Mouse (Mus musculus) stomach, postnatal 0 days (tissue): ENCODE measurements around the gene Net1. TPM values are rescaled to one million over a fixed set of nuclear protein-coding genes. Genes with fewer than 3 reads are reported as not detected.

Experiments
- ATAC-seq: fragments of 200-750 bp; cut with Nextera tagmentation; 2 replicates; pipeline ENCODE4 v1.8.0; 2017; ENCODE audit not compliant: low FRiP score, low TSS enrichment
- DNase-seq: peaks from one replicate; pipeline ENCODE4 v3.0.0-alpha.2; 2016; ENCODE audit warnings: low spot score
- H3K27ac ChIP-seq: fragments of 300-500 bp; sonication (generic); replicated peaks from 2 replicates; pipeline ENCODE4 v1.5.1; 2014; ENCODE audit warnings: mild to moderate bottlenecking, control low read depth
- H3K27me3 ChIP-seq: fragments of 300-500 bp; sonication (generic); 2 replicates; pipeline ENCODE4 v1.6.1; 2014; ENCODE audit warnings: low read length; ENCODE audit not compliant: control insufficient read depth, insufficient read depth
- H3K36me3 ChIP-seq: fragments of 300-500 bp; sonication (generic); 2 replicates; pipeline ENCODE4 v1.6.1; 2014; ENCODE audit warnings: low read length, mixed read lengths; ENCODE audit not compliant: control insufficient read depth, insufficient read depth
- H3K4me1 ChIP-seq: fragments of 300-500 bp; sonication (generic); replicated peaks from 2 replicates; pipeline ENCODE4 v1.6.1; 2014; ENCODE audit warnings: antibody characterized with exemption; ENCODE audit not compliant: control insufficient read depth, insufficient read depth
- H3K4me2 ChIP-seq: fragments of 300-500 bp; sonication (generic); replicated peaks from 2 replicates; pipeline ENCODE4 v1.6.1; 2014; ENCODE audit warnings: low read depth, mild to moderate bottlenecking, control low read depth, moderate library complexity
- H3K4me3 ChIP-seq: fragments of 300-500 bp; sonication (generic); 2 replicates; pipeline ENCODE4 v1.5.1; 2014; ENCODE audit warnings: low read depth, low read length, control low read depth
- H3K9ac ChIP-seq: fragments of 300-500 bp; sonication (generic); 2 replicates; pipeline ENCODE4 v1.6.1; 2014; ENCODE audit warnings: mild to moderate bottlenecking, low read length, control low read depth, mixed read lengths
- H3K9me3 ChIP-seq: fragments of 300-500 bp; sonication (generic); 2 replicates; pipeline ENCODE4 v1.6.1; 2016; ENCODE audit warnings: low read length; ENCODE audit not compliant: control insufficient read depth
- CTCF ChIP-seq: IDR thresholded peaks from 2 replicates; pipeline ENCODE4 v1.5.1; 2016; ENCODE audit warnings: antibody characterized with exemption, low read depth, mild to moderate bottlenecking, moderate library complexity
- EP300 ChIP-seq: optimal IDR thresholded peaks from 2 replicates; pipeline ENCODE3; 2016; ENCODE audit warnings: antibody characterized with exemption
- WGBS: fragments of 180-500 bp; shearing (Covaris S2); extraction: QIAGEN DNeasy Blood & Tissue Kit; methylation state at CpG from one replicate; pipeline ENCODE4 v1.1.7; 2014; 5-methylcytosine and 5-hydroxymethylcytosine counted together
- polyA plus RNA-seq: library from polyadenylated mRNA; unstranded; fragments of >200 nt; fragmentation: Nextera tagmentation; extraction: Ambion mirVana; gene quantifications from 2 replicates; pipeline ENCODE4 v1.2.1, GENCODE M21; 2015

Net1 gene
- polyA plus RNA-seq, 1 experiment from 2014 or later, result 54.6 TPM

DNA sequence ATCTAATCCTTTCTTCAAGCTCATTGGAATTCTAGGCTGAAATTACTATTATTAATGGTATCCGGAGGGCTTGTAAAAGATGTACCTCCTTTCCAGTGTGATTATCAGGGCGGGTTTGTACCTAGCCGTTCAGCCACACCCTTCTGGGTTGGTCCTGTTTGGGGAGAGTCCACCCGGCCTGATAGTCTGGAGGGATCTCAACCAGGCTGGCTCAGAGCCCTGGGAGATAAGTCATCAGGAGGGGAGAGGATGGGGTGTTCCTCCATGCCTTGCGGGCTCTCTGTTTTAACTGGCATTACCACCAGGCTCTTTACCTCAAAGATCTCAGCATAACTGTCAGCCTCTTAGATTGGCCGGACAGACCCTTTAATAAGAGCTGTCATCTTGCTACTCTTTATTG is 50.9 kb downstream of the Net1 start:
- 66% methylated on average over 6 of the region's 6 CpGs for WGBS
- Histone ChIP-seq H3K27ac (no peak overlapping the region), H3K4me2 (no peak overlapping the region)

DNA sequence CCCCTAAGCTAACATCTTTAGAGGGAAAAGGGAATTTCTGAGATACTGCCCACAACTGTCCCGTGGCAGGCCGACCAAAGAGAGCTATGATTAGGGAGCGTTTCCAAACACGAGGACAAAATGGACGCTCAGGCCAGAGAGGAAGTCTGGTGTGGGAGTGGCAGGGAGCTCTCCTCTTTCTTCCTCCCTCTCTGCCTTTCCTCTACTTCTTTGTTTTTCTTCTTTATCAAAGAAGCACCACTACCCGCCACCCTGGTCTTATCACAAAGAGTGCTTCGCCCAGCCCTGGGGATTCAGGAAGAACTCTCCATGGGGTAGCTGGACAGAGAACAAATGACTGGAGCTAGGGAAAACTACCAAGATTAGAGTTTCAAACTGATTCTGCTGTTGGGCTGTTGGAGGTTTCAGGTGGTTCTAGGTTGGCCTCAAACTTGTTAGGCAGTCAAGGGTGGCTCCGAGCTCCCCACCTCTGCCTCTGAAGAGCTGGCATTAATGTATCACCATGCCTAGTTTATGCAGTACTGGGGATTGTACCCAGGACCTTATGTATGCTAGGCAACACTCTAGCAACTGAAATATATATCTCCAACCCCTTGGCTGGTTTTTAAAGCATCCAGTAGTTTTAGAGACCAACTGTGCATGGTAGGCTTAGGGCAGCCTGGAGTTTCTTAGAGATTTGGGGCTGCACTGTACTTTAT is 51.5 kb downstream of the Net1 start:
- Histone ChIP-seq H3K4me1 (0 out of 2 replicates have a peak, but pooled peaks cover 2% of the 10 kb centered on the region), H3K27me3 (no peaks in the 10 kb centered on the region), H3K4me3 (no peak overlapping the region), H3K9me3 (no peaks in the 10 kb centered on the region), H3K27ac (peak overlapping the region; percentile 73), H3K36me3 (no peaks in the 10 kb centered on the region), H3K4me2 (no peak overlapping the region), H3K9ac (no peak overlapping the region)
- TF ChIP-seq EP300 (no peak), CTCF (no peak)
- peak; percentile 38; the same call in 1 of the 2 replicates for ATAC-seq
- DNase-seq, result peak; percentile 35
- WGBS, result 73% methylated on average over 8 of the region's 8 CpGs

More for the DNA sequence above, 50.9 kb downstream of the Net1 start:
- H3K4me3 ChIP-seq, result no peak overlapping the region
- no peak overlapping the region for H3K9ac ChIP-seq
- no peaks in the 10 kb centered on the region for H3K27me3 ChIP-seq
- ATAC-seq, result no peak
- H3K9me3 ChIP-seq, result no peaks in the 10 kb centered on the region
- TF ChIP-seq CTCF (no peak), EP300 (no peak)
- no peaks in the 10 kb centered on the region for H3K36me3 ChIP-seq
- DNase-seq, result no peak
- H3K4me1 ChIP-seq, result 0 out of 2 replicates have a peak, but pooled peaks cover 2% of the 10 kb centered on the region

GRCm38 (mm10) chr13:3865648-3866354 is 52.2 kb downstream of the Net1 start:
- 62% methylated on average over 14 of the region's 14 CpGs for WGBS
- ATAC-seq, result peak; percentile 83
- TF ChIP-seq CTCF (no peak), EP300 (no peak)
- Histone ChIP-seq H3K27me3 (no peaks in the 10 kb centered on the region), H3K27ac (peak overlapping the region; percentile 73), H3K4me1 (0 out of 2 replicates have a peak, but pooled peaks cover 2% of the 10 kb centered on the region), H3K9ac (no peak overlapping the region), H3K4me3 (no peak overlapping the region), H3K9me3 (no peaks in the 10 kb centered on the region), H3K4me2 (no peak overlapping the region), H3K36me3 (no peaks in the 10 kb centered on the region)
- peak; percentile 61 for DNase-seq

GRCm38 (mm10) chr13:3862922-3863580 is 55.0 kb downstream of the Net1 start:
- peak; percentile 60 for DNase-seq
- peak overlapping the region; percentile 35; the same call in 1 of the 2 replicates for H3K27ac ChIP-seq
- H3K9ac ChIP-seq, result no peak overlapping the region
- H3K9me3 ChIP-seq, result no peaks in the 10 kb centered on the region
- H3K4me1 ChIP-seq, result 0 out of 2 replicates have a peak, but pooled peaks cover 2% of the 10 kb centered on the region
- peak; percentile 77 for ATAC-seq
- no peak overlapping the region for H3K4me3 ChIP-seq
- TF ChIP-seq CTCF (peak; percentile 34), EP300 (peak; percentile 85)
- no peaks in the 10 kb centered on the region for H3K27me3 ChIP-seq
- H3K4me2 ChIP-seq, result no peak overlapping the region
- WGBS, result 71% methylated on average over 10 of the region's 10 CpGs
- H3K36me3 ChIP-seq, result no peaks in the 10 kb centered on the region

GRCm38 (mm10) chr13:3862325-3862724 is 55.7 kb downstream of the Net1 start:
- no peak overlapping the region for H3K4me2 ChIP-seq
- H3K9me3 ChIP-seq, result no peaks in the 10 kb centered on the region
- DNase-seq, result peak; percentile 48
- peak; percentile 39 for ATAC-seq
- no peak for TF ChIP-seq EP300
- peak; percentile 50 for TF ChIP-seq CTCF
- H3K9ac ChIP-seq, result no peak overlapping the region
- H3K27me3 ChIP-seq, result no peaks in the 10 kb centered on the region
- H3K27ac ChIP-seq, result 0 out of 2 replicates have a peak overlapping the region, but pooled peaks have one; percentile 30
- no peaks in the 10 kb centered on the region for H3K36me3 ChIP-seq
- H3K4me1 ChIP-seq, result 0 out of 2 replicates have a peak, but pooled peaks cover 2% of the 10 kb centered on the region
- no peak overlapping the region for H3K4me3 ChIP-seq
- 65% methylated on average over 3 of the region's 3 CpGs for WGBS
